Mouse (Mus musculus): ENCODE data around the gene Gcdh.
A peak's percentile ranks its signal among the peaks of the same experiment; 100 is the strongest.

The Gcdh gene

GRCm38 (mm10) chr8:84893709-84894134 is at the start of gene Gcdh:
TSS of gene Gcdh (minus strand) at chr8:84893921.
- peak; percentile 99 for DNase-seq (ENCODE audit: low read depth, low spot score)

- no peak for DNase-seq (ENCODE audit: low read depth, low spot score)
These were observed 44.1 kb upstream of the Gcdh start for GRCm38 (mm10) chr8:84937620-84938485.

GRCm38 (mm10) chr8:84936962-84937546 is 43.3 kb upstream of the Gcdh start, which contains the start of gene Mast1:
TSS of gene Mast1 (minus strand) at chr8:84937359.
- DNase-seq (ENCODE audit: low read depth, low spot score), result peak; percentile 78

GRCm38 (mm10) chr8:84936041-84936961 is 42.6 kb upstream of the Gcdh start:
- no peak for DNase-seq (ENCODE audit: low read depth, low spot score)

GRCm38 (mm10) chr8:84935489-84935888 is 41.8 kb upstream of the Gcdh start:
- no peak for DNase-seq (ENCODE audit: low read depth, low spot score)

- DNase-seq (ENCODE audit: low read depth, low spot score), result peak; percentile 93
These were observed 41.1 kb upstream of the Gcdh start for GRCm38 (mm10) chr8:84934860-84935259.

GRCm38 (mm10) chr8:84933767-84934559 is 40.2 kb upstream of the Gcdh start:
- DNase-seq (ENCODE audit: low read depth, low spot score), result no peak

GRCm38 (mm10) chr8:84930582-84930981 is 36.9 kb upstream of the Gcdh start:
- DNase-seq (ENCODE audit: low read depth, low spot score), result no peak

GRCm38 (mm10) chr8:84928456-84929306 is 35.0 kb upstream of the Gcdh start:
- DNase-seq (ENCODE audit: low read depth, low spot score), result peak; percentile 73

GRCm38 (mm10) chr8:84927513-84927912 is 33.8 kb upstream of the Gcdh start:
- no peak for DNase-seq (ENCODE audit: low read depth, low spot score)

- no peak for DNase-seq (ENCODE audit: low read depth, low spot score)
These were observed 31.8 kb upstream of the Gcdh start for GRCm38 (mm10) chr8:84925557-84925956.

GRCm38 (mm10) chr8:84921596-84921995 is 27.9 kb upstream of the Gcdh start:
- DNase-seq (ENCODE audit: low read depth, low spot score), result no peak

GRCm38 (mm10) chr8:84918646-84919045 is 24.9 kb upstream of the Gcdh start:
- DNase-seq (ENCODE audit: low read depth, low spot score), result peak; percentile 68

GRCm38 (mm10) chr8:84917781-84918180 is 24.1 kb upstream of the Gcdh start:
- peak; percentile 76 for DNase-seq (ENCODE audit: low read depth, low spot score)

GRCm38 (mm10) chr8:84915269-84915668 is 21.5 kb upstream of the Gcdh start:
- peak; percentile 97 for DNase-seq (ENCODE audit: low read depth, low spot score)

GRCm38 (mm10) chr8:84913960-84914359 is 20.2 kb upstream of the Gcdh start:
- DNase-seq (ENCODE audit: low read depth, low spot score), result peak; percentile 97

- peak; percentile 68 for DNase-seq (ENCODE audit: low read depth, low spot score)
These were observed 19.8 kb upstream of the Gcdh start for GRCm38 (mm10) chr8:84913502-84913900.

GRCm38 (mm10) chr8:84912895-84913501 is 19.3 kb upstream of the Gcdh start:
- peak; percentile 98 for DNase-seq (ENCODE audit: low read depth, low spot score)

- DNase-seq (ENCODE audit: low read depth, low spot score), result no peak
These were observed 18.7 kb upstream of the Gcdh start for GRCm38 (mm10) chr8:84912391-84912790.

- no peak for DNase-seq (ENCODE audit: low read depth, low spot score)
These were observed 18.1 kb upstream of the Gcdh start for GRCm38 (mm10) chr8:84911854-84912253.
